Mouse (Mus musculus) cerebellum, postnatal 10 days (tissue): ENCODE results near the gene Tspan1.

Experiments used
- DNase-seq, 2 experiments: peaks; one replicate each; pipeline ENCODE4 v3.0.0; 2021; ENCODE audit warnings: mixed read lengths in 2 of 2

Gene Tspan1

GRCm38 (mm10) chr4:116123602-116124519 is 43.5 kb downstream of the Tspan1 start, which contains the start of the genes Rad54l and Pomgnt1:
Rad54l (minus strand) TSS chr4:116123690.
Pomgnt1 (plus strand) TSS chr4:116123840.
- peak; percentile 93 to 95 for DNase-seq

GRCm38 (mm10) chr4:116122762-116123161 is 44.6 kb downstream of the Tspan1 start:
- DNase-seq = no peak
